Mouse (Mus musculus): ENCODE measurements around the gene Mmp2. TPM values are rescaled to one million over a fixed set of nuclear protein-coding genes. Genes with fewer than 3 reads are reported as not detected.

Mmp2 gene
- polyA plus RNA-seq, 1 experiment from 2014 or later, result 256 TPM

DNA sequence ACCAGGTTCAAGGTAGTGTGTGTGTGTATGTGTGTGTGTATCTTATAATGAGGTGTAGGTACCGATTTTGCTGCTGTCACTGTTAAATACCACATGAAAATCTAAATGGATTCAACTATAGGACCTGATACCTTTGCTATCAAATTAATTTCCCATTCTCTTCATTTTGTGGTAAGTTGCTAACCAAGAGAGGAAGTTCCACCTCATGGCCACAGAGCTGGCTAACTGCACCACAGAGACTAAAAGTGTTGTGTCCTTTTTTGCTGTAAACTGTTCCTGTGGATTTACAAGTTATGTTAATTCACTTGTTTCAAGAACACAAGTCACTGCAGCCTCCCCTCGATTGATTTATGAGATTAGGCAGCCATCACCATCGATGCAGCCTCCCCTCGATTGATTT, 70.7 kb downstream of the Mmp2 start:
- H3K4me3 ChIP-seq, result no peak overlapping the region
- no peak overlapping the region for H3K4me2 ChIP-seq
- WGBS, result 87% methylated on average over 4 of the region's 4 CpGs
- no peak overlapping the region for H3K27ac ChIP-seq
- no peaks in the 10 kb centered on the region for H3K36me3 ChIP-seq
- no peaks in the 10 kb centered on the region for H3K9me3 ChIP-seq
- H3K9ac ChIP-seq, result no peak overlapping the region
- no peak for ATAC-seq (ENCODE audit: insufficient number of reproducible peaks, insufficient read depth, low FRiP score, low TSS enrichment, low read depth)
- no peaks in the 10 kb centered on the region for H3K27me3 ChIP-seq
- H3K4me1 ChIP-seq, result peaks cover 7% of the 10 kb centered on the region

DNA sequence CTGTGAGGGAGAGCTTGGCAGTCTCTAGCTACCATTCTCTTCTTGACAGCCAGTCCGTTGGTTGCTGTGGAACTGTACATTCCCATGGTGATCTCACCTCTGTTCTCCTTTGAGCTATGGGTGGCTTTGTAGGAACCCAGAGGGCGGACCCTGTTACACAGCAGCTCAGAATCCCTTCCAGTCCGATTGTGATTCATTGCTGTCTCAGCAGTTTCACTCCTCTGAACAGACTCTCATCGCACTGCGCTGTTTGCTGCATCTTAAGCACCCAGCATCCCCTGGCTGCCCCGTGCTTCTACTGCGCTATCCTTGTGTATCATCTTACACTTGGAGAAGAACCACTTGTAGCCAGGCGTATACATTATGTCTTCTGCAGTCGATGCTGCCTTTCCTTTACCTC, 72.5 kb downstream of the Mmp2 start:
- 81% methylated on average over 9 of the region's 9 CpGs for WGBS
- no peak overlapping the region for H3K9ac ChIP-seq
- ATAC-seq (ENCODE audit: insufficient number of reproducible peaks, insufficient read depth, low FRiP score, low TSS enrichment, low read depth), result no peak

GRCm38 (mm10) chr8:92901107-92901506, 74.0 kb downstream of the Mmp2 start, which contains the start of gene Capns2:
Capns2 (plus strand) TSS chr8:92901407.
- H3K4me2 ChIP-seq, result no peak within 1 kb of the TSS

More for the DNA sequence above, 72.5 kb downstream of the Mmp2 start:
- H3K36me3 ChIP-seq, result no peaks in the 10 kb centered on the region
- H3K27ac ChIP-seq, result no peak overlapping the region
- H3K4me2 ChIP-seq, result no peak overlapping the region
- peaks cover 16% of the 10 kb centered on the region for H3K4me1 ChIP-seq
- no peak overlapping the region for H3K4me3 ChIP-seq
- no peaks in the 10 kb centered on the region for H3K27me3 ChIP-seq
- no peaks in the 10 kb centered on the region for H3K9me3 ChIP-seq

DNA sequence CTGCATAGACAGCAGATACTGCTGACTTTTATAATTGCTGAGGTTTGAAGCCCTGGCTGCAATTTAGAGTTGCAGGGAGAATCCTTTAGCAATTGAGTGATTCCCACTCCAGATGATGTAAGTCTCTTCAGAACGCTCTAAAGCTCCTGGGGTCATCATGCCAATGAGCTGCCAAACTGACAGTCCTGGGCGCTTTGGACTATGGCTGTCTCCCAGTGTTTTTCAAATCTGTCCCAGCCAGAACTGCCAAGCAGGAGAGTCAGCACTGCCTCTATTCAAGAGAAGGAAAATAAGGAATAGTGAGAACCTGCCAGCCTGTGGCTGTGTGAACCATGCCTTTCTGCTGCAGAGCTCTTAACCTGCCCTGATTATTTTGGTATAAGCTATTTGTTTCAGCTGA, 75.9 kb downstream of the Mmp2 start:
- no peaks in the 10 kb centered on the region for H3K27me3 ChIP-seq
- no peak overlapping the region; the same call in 1 of the 2 replicates for H3K27ac ChIP-seq
- peaks cover 13% of the 10 kb centered on the region for H3K4me1 ChIP-seq
- no peak overlapping the region for H3K4me2 ChIP-seq
- 61% methylated on average over 2 of the region's 2 CpGs for WGBS
- no peak overlapping the region for H3K4me3 ChIP-seq
- no peaks in the 10 kb centered on the region for H3K36me3 ChIP-seq
- no peak for ATAC-seq (ENCODE audit: insufficient number of reproducible peaks, insufficient read depth, low FRiP score, low TSS enrichment, low read depth)
- H3K9ac ChIP-seq, result no peak overlapping the region
- H3K9me3 ChIP-seq, result no peaks in the 10 kb centered on the region

More at GRCm38 (mm10) chr8:92901107-92901506, 74.0 kb downstream of the Mmp2 start, which contains the start of gene Capns2:
- Histone ChIP-seq H3K36me3 (no peaks in the 10 kb centered on the region), H3K27ac (no peak within 1 kb of the TSS), H3K4me1 (peaks cover 13% of the 10 kb centered on the region), H3K9me3 (no peaks in the 10 kb centered on the region), H3K4me3 (no peak within 1 kb of the TSS), H3K9ac (no peak within 1 kb of the TSS), H3K27me3 (no peaks in the 10 kb centered on the region)
- no peak for ATAC-seq (ENCODE audit: insufficient number of reproducible peaks, insufficient read depth, low FRiP score, low TSS enrichment, low read depth)
- 93% methylated on average over 5 of the region's 5 CpGs for WGBS

Other genes starting within 250 kb of the Mmp2 start
- 1.0 and 1.1 TPM in 2 replicates for gene Irx6, start 153.0 kb upstream of the Mmp2 start, polyA plus RNA-seq (2015; fragmentation: Nextera tagmentation; extraction: Ambion mirVana)
- gene Lpcat2, start 28.0 kb downstream of the Mmp2 start, polyA plus RNA-seq (2015; fragmentation: Nextera tagmentation; extraction: Ambion mirVana), result 8.5 and 9.4 TPM in 2 replicates
- gene Capns2, start 74.1 kb downstream of the Mmp2 start, polyA plus RNA-seq (2015; fragmentation: Nextera tagmentation; extraction: Ambion mirVana), result 6.2 and 9.4 TPM in 2 replicates
- gene Slc6a2, start 132.8 kb downstream of the Mmp2 start, polyA plus RNA-seq (2015; fragmentation: Nextera tagmentation; extraction: Ambion mirVana), result 0.74 and 0.87 TPM in 2 replicates
- 0.25 TPM in 1 of 2 replicates, not detected in the other for gene Ces1a, start 220.9 kb downstream of the Mmp2 start, polyA plus RNA-seq (2015; fragmentation: Nextera tagmentation; extraction: Ambion mirVana)

Measured in embryonic facial prominence, embryonic 13.5 days (tissue).